Mouse (Mus musculus) CH12.LX (cell line): ENCODE data around the gene Tk1. TPM values are rescaled to one million over a fixed set of nuclear protein-coding genes. Genes with fewer than 3 reads are reported as not detected.

Experiments used
- DNase-seq: peaks from one replicate; pipeline ENCODE4 v3.0.0-alpha.2; 2013; ENCODE audit errors: extremely low read depth
- H3K27ac ChIP-seq: 2 replicates; pipeline ENCODE4 v1.5.1; 2012; ENCODE audit warnings: low read depth, mild to moderate bottlenecking, control low read depth, moderate library complexity; ENCODE audit not compliant: insufficient read depth
- H3K27me3 ChIP-seq: replicated peaks from 2 replicates; pipeline ENCODE3; 2012; ENCODE audit warnings: inconsistent platforms
- H3K36me3 ChIP-seq, 2 experiments: replicated peaks in 1 of 2; 2 replicates each; pipeline versions ENCODE3 to v1.6.1; 2012; ENCODE audit warnings: inconsistent platforms in 1 of 2, low read length in 1 of 2, mild to moderate bottlenecking in 1 of 2, mixed read lengths in 1 of 2, moderate library complexity in 1 of 2; ENCODE audit not compliant: control insufficient read depth in 1 of 2, insufficient read depth in 1 of 2
- H3K4me1 ChIP-seq, 2 experiments: 2 replicates each; pipeline ENCODE4 v1.6.1; 2012; ENCODE audit warnings: inconsistent platforms in 1 of 2, moderate library complexity in 1 of 2; ENCODE audit not compliant: insufficient read depth in 2 of 2, control insufficient read depth in 1 of 2
- H3K4me2 ChIP-seq: 2 replicates; pipeline ENCODE4 v1.6.1; 2012; ENCODE audit warnings: low read depth, mild to moderate bottlenecking, control low read depth; ENCODE audit not compliant: poor library complexity, insufficient read depth, severe bottlenecking
- H3K4me3 ChIP-seq, 3 experiments: fragments of 150-350 bp in 1 of 3; sonication (generic) in 1 of 3; replicated peaks in 1 of 3; 2 replicates each; pipeline versions ENCODE3 to v1.5.1; 2011 to 2012; ENCODE audit warnings: low read depth in 2 of 3, low read length in 2 of 3, mild to moderate bottlenecking in 2 of 3, moderate library complexity in 2 of 3, control low read depth in 1 of 3, improper control_type of control experiment in 1 of 3, inconsistent platforms in 1 of 3, mixed read lengths in 1 of 3; ENCODE audit not compliant: poor library complexity in 1 of 3
- H3K79me2 ChIP-seq: replicated peaks from 2 replicates; pipeline ENCODE4 v1.6.1; 2012; ENCODE audit warnings: mild to moderate bottlenecking, moderate library complexity; ENCODE audit not compliant: control insufficient read depth, poor library complexity, insufficient read depth, severe bottlenecking; ENCODE audit errors: extremely low read depth
- H3K9ac ChIP-seq: 2 replicates; pipeline ENCODE4 v1.6.1; 2012; ENCODE audit warnings: low read depth, mild to moderate bottlenecking, control low read depth, moderate library complexity; ENCODE audit not compliant: insufficient read depth
- H3K9me3 ChIP-seq: replicated peaks from 2 replicates; pipeline ENCODE3; 2012; ENCODE audit warnings: low read length, inconsistent platforms, mixed read lengths
- CHD1 ChIP-seq: IDR thresholded peaks from 2 replicates; pipeline ENCODE4 v1.6.1; 2012; ENCODE audit warnings: low read depth, low read length, improper control_type of control experiment, inconsistent platforms
- CHD2 ChIP-seq: IDR thresholded peaks from 2 replicates; pipeline ENCODE4 v1.6.1; 2011; ENCODE audit warnings: low read length, improper control_type of control experiment
- HCFC1 ChIP-seq: IDR thresholded peaks from 2 replicates; pipeline ENCODE4 v1.6.1; 2012; ENCODE audit warnings: low read depth, mild to moderate bottlenecking, inconsistent platforms, low read length, improper control_type of control experiment
- IRF4 ChIP-seq: IDR thresholded peaks from 2 replicates; pipeline ENCODE4 v1.6.1; 2014; ENCODE audit warnings: low read depth, mild to moderate bottlenecking, inconsistent platforms, low read length, improper control_type of control experiment
- JUND ChIP-seq: conservative IDR thresholded peaks from 2 replicates; pipeline ENCODE4 v1.6.1; 2011; ENCODE audit warnings: low read depth, low read length, improper control_type of control experiment
- MAZ ChIP-seq: IDR thresholded peaks from 2 replicates; pipeline ENCODE4 v1.6.1; 2012; ENCODE audit warnings: low read depth, mild to moderate bottlenecking, inconsistent platforms, low read length, improper control_type of control experiment, moderate library complexity
- MEF2A ChIP-seq: IDR thresholded peaks from 2 replicates; pipeline ENCODE4 v1.6.1; 2014; ENCODE audit warnings: low read depth, mild to moderate bottlenecking, inconsistent platforms, low read length, improper control_type of control experiment, borderline replicate concordance
- NELFE ChIP-seq: IDR thresholded peaks from 2 replicates; pipeline ENCODE4 v1.6.1; 2011; ENCODE audit warnings: low read depth, low read length, improper control_type of control experiment
- POLR2A ChIP-seq: IDR thresholded peaks from 2 replicates; pipeline ENCODE4 v1.6.1; 2011; ENCODE audit warnings: low read depth, mild to moderate bottlenecking, improper control_type of control experiment, low read length
- POLR2AphosphoS2 ChIP-seq: IDR thresholded peaks from 2 replicates; pipeline ENCODE4 v1.6.1; 2011; ENCODE audit warnings: low read depth, low read length, improper control_type of control experiment
- RAD21 ChIP-seq: IDR thresholded peaks from 2 replicates; pipeline ENCODE4 v1.6.1; 2011; ENCODE audit warnings: low read depth, mild to moderate bottlenecking, low read length, improper control_type of control experiment, moderate library complexity
- SIN3A ChIP-seq: IDR thresholded peaks from 2 replicates; pipeline ENCODE4 v1.6.1; 2012; ENCODE audit warnings: low read length, improper control_type of control experiment, inconsistent platforms
- SMC3 ChIP-seq: IDR thresholded peaks from 2 replicates; pipeline ENCODE4 v1.6.1; 2011; ENCODE audit warnings: low read depth, low read length, improper control_type of control experiment
- TBP ChIP-seq: conservative IDR thresholded peaks from 2 replicates; pipeline ENCODE4 v1.6.1; 2011; ENCODE audit warnings: low read depth, low read length, improper control_type of control experiment
- UBTF ChIP-seq: IDR thresholded peaks from 2 replicates; pipeline ENCODE4 v1.6.1; 2012; ENCODE audit warnings: low read depth, mild to moderate bottlenecking, inconsistent platforms, low read length, improper control_type of control experiment, moderate library complexity
- USF2 ChIP-seq: conservative IDR thresholded peaks from 2 replicates; pipeline ENCODE4 v1.6.1; 2011; ENCODE audit warnings: low read depth, low read length, improper control_type of control experiment
- ZMIZ1 ChIP-seq: IDR thresholded peaks from 2 replicates; pipeline ENCODE4 v1.6.1; 2012; ENCODE audit warnings: low read depth, mild to moderate bottlenecking, inconsistent platforms, low read length, improper control_type of control experiment
- dilution Hi-C: fragments of 300-500 bp; cut with MboI; formaldehyde crosslinking; loops from 2 replicates; pipeline ENCODE4 v1.14.3; 2020; ENCODE audit warnings: low sequenced_read_pairs; ENCODE audit not compliant: extremely low pct_unique_long_range_greater_than_20kb, extremely low pct_ligation_motif_present
- in situ Hi-C: fragments of 300-500 bp; cut with MboI; formaldehyde crosslinking; loops from 3 replicates; pipeline ENCODE4 v1.14.3; 2019; ENCODE audit warnings: low sequenced_read_pairs, low pct_ligation_motif_present, low pct_unique_long_range_greater_than_20kb, mixed read lengths
- polyA plus RNA-seq: library from polyadenylated mRNA; unstranded; fragments of >175 nt; gene quantifications from 2 replicates; pipeline ENCODE4 v1.2.1, GENCODE M21; 2012; ENCODE audit warnings: low read depth; ENCODE audit not compliant: insufficient read length
- total RNA-seq, 2 experiments: library from RNA; depleted of rRNA; stranded (reverse); fragments of 300-350 nt in 1 of 2; fragments of >200 nt in 1 of 2; gene quantifications; 2 replicates each; pipeline ENCODE4 v1.2.3; 2012 to 2014

Tk1 gene
- total and polyA plus RNA-seq, 3 experiments: 146 to 235 (median 179) TPM

- dilution Hi-C loops (no loop called here), in situ Hi-C loops (no loop called here)
- H3K4me2 ChIP-seq: no peak overlapping the region
- H3K27me3 ChIP-seq: no peaks in the 10 kb centered on the region
- TF ChIP-seq ZMIZ1 (peak; percentile 37), SIN3A (no peak), TBP (no peak), UBTF (no peak), POLR2AphosphoS2 (0 out of 2 replicates have a peak, but pooled peaks have one; percentile 22), NELFE (no peak), RAD21 (no peak), CHD1 (no peak), USF2 (no peak), IRF4 (no peak), CHD2 (peak; percentile 10), HCFC1 (no peak), MAZ (no peak), MEF2A (0 out of 2 replicates have a peak, but pooled peaks have one; percentile 26)
- H3K9ac ChIP-seq: no peak overlapping the region
- H3K9me3 ChIP-seq: no peaks in the 10 kb centered on the region
- peaks cover 61% of the 10 kb centered on the region for H3K79me2 ChIP-seq
- DNase-seq: no peak
- peak overlapping the region; percentile 2; the same call in 1 of the 2 replicates for H3K27ac ChIP-seq
- peaks cover 84 to 86% of the 10 kb centered on the region in 2 experiments for H3K36me3 ChIP-seq
- H3K4me3 ChIP-seq: no peak overlapping the region
- H3K4me1 ChIP-seq: peaks cover 20 to 87% of the 10 kb centered on the region in 2 experiments
Measured at GRCm38 (mm10) chr11:117814704-117815366, 11.1 kb downstream of the Tk1 start.

- H3K9ac ChIP-seq: no peak overlapping the region
- no peak for DNase-seq
Measured at GRCm38 (mm10) chr11:117813867-117814266, 12.0 kb downstream of the Tk1 start.

More at GRCm38 (mm10) chr11:117813867-117814266, 12.0 kb downstream of the Tk1 start:
- no peaks in the 10 kb centered on the region for H3K9me3 ChIP-seq
- H3K4me2 ChIP-seq: no peak overlapping the region
- peaks cover 67% of the 10 kb centered on the region for H3K79me2 ChIP-seq
- H3K27ac ChIP-seq: peak overlapping the region; percentile 9; the same call in 1 of the 2 replicates
- H3K36me3 ChIP-seq: peaks cover 74 to 76% of the 10 kb centered on the region in 2 experiments
- in situ Hi-C loops: no loop called here
- no peaks in the 10 kb centered on the region for H3K27me3 ChIP-seq
- peak; percentile 33; the same call in 1 of the 2 replicates for TF ChIP-seq POLR2A
- no peak for TF ChIP-seq JUND
- peak; percentile 1; the same call in 1 of the 2 replicates for TF ChIP-seq SMC3
- 0 out of 2 replicates have a peak, but pooled peaks have one; percentile 1 for TF ChIP-seq ZMIZ1
- TF ChIP-seq, all 38 proteins: peak for 3
- Histone ChIP-seq H3K4me1 (peaks cover 20 to 83% of the 10 kb centered on the region in 2 experiments), H3K4me3 (no peak overlapping the region)
- dilution Hi-C loops: no loop called here
